Mouse (Mus musculus) heart, embryonic 12.5 days (tissue): ENCODE results near the gene Srsf1. TPM values are rescaled to one million over a fixed set of nuclear protein-coding genes. Genes with fewer than 3 reads are reported as not detected.

Source experiments
- ATAC-seq: fragments of 200-750 bp; cut with Nextera tagmentation; 2 replicates; pipeline ENCODE4 v1.8.0; 2017; ENCODE audit warnings: moderate TSS enrichment, moderate library complexity; ENCODE audit not compliant: insufficient number of reproducible peaks, low FRiP score
- H3K27ac ChIP-seq: fragments of 300-500 bp; sonication (generic); 2 replicates; pipeline ENCODE4 v1.5.1; 2016; ENCODE audit warnings: mild to moderate bottlenecking, moderate library complexity; ENCODE audit not compliant: poor library complexity, severe bottlenecking
- H3K27me3 ChIP-seq: fragments of 300-500 bp; sonication (generic); replicated peaks from 2 replicates; pipeline ENCODE4 v1.6.1; 2016; ENCODE audit warnings: mild to moderate bottlenecking, moderate library complexity
- H3K36me3 ChIP-seq: fragments of 300-500 bp; sonication (generic); 2 replicates; pipeline ENCODE4 v1.6.1; 2016; ENCODE audit warnings: mild to moderate bottlenecking, moderate library complexity
- H3K4me1 ChIP-seq: fragments of 300-500 bp; sonication (generic); replicated peaks from 2 replicates; pipeline ENCODE4 v1.6.1; 2016; ENCODE audit warnings: mild to moderate bottlenecking
- H3K4me2 ChIP-seq: fragments of 300-500 bp; sonication (generic); 2 replicates; pipeline ENCODE4 v1.6.1; 2016; ENCODE audit warnings: mild to moderate bottlenecking, moderate library complexity
- H3K4me3 ChIP-seq: fragments of 300-500 bp; sonication (generic); 2 replicates; pipeline ENCODE4 v1.5.1; 2016; ENCODE audit warnings: mild to moderate bottlenecking
- H3K9ac ChIP-seq: fragments of 300-500 bp; sonication (generic); 2 replicates; pipeline ENCODE4 v1.6.1; 2016; ENCODE audit warnings: mild to moderate bottlenecking, moderate library complexity
- H3K9me3 ChIP-seq: fragments of 300-500 bp; sonication (generic); replicated peaks from 2 replicates; pipeline ENCODE4 v1.6.1; 2016; ENCODE audit warnings: mild to moderate bottlenecking, moderate library complexity
- WGBS: fragments of 180-500 bp; shearing (Covaris S2); methylation state at CpG from one replicate; pipeline ENCODE4 v1.1.7; 2016; 5-methylcytosine and 5-hydroxymethylcytosine counted together
- polyA plus RNA-seq: library from polyadenylated mRNA; unstranded; fragments of >200 nt; fragmentation: Nextera tagmentation; extraction: Ambion mirVana; gene quantifications from 2 replicates; pipeline ENCODE4 v1.2.1, GENCODE M21; 2016

Gene Srsf1
- 254 and 260 TPM in 2 replicates for polyA plus RNA-seq

DNA sequence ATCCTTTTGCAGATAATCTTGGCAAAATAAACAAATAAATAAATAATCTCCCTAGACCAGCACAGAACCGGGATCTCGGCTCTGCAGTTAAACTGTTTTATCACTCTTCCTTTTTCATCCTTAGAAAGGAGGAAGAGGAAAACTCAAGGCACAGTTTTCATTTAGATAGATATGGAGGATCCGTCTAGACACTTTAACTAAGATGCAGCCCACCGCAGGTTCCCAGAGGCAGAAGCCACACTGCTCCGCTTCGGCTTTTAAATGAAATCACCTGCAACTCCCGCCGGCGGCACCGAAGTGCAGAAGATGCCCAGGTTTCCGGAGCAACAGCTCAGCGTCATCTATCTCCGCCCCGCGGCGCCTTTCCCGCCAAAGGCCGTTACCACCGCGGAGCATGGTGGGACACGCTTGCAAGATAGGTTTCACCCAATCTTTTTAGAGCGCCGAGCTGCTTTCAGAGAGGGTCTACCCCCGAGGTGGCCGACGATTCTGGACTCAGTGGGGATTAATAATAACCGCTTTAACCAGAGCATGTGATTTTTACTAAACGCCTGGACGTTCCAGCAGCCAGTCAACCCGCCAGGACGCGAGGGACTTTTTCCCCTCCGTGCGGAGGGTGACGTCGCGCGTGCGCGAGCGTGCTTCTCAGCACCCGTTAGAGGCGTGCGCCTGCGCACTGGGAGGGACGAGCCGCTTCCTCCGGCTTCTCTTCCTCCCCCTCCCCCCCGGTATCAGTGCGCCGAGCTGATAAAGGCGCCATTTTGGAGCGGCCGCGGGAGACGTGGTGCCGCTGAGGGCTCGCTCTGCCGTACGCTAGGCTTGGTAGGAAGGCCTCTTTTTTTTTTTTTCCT is at the start of gene Srsf1:
Gene Srsf1 (plus strand): TSS at position 430 of the 851 bp plus-strand sequence.
- WGBS = under 1% methylated on average over 54 of the region's 60 CpGs
- peak; percentile 94 for ATAC-seq
- Histone ChIP-seq H3K4me2 (peak within 1 kb of the TSS; percentile 94), H3K9ac (peak within 1 kb of the TSS; percentile 99), H3K27ac (peak within 1 kb of the TSS; percentile 100), H3K4me1 (peaks cover 22% of the 10 kb centered on the region), H3K36me3 (peaks cover 26% of the 10 kb centered on the region), H3K27me3 (no peaks in the 10 kb centered on the region), H3K9me3 (no peaks in the 10 kb centered on the region), H3K4me3 (peak within 1 kb of the TSS; percentile 94)

DNA sequence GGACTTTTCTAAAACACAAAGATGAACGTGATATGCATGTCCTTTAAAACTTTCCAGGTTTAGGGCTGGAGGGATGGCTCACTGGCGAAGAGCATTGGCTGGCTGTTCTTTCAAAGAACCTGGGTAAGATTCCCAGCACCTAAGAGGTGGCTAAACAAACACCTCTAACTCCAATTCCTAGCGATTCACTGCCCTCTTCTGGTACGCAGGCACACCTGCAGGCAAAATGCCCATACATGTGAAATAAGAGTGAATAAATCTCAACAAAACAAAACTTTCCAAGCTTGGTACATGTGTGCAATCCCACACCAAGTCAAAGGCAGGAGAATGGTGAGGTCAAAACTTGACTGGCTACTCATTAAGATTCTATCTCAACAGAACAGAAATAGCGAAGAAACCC is 47.4 kb upstream of the Srsf1 start:
- Histone ChIP-seq H3K9me3 (0 out of 2 replicates have a peak, but pooled peaks cover 4% of the 10 kb centered on the region), H3K36me3 (no peaks in the 10 kb centered on the region), H3K27ac (no peak overlapping the region), H3K9ac (no peak overlapping the region), H3K4me1 (peaks cover 4% of the 10 kb centered on the region; the same call in 1 of the 2 replicates), H3K4me2 (no peak overlapping the region), H3K27me3 (no peaks in the 10 kb centered on the region), H3K4me3 (no peak overlapping the region)
- WGBS = 85% methylated on average over 5 of the region's 5 CpGs
- no peak for ATAC-seq

DNA sequence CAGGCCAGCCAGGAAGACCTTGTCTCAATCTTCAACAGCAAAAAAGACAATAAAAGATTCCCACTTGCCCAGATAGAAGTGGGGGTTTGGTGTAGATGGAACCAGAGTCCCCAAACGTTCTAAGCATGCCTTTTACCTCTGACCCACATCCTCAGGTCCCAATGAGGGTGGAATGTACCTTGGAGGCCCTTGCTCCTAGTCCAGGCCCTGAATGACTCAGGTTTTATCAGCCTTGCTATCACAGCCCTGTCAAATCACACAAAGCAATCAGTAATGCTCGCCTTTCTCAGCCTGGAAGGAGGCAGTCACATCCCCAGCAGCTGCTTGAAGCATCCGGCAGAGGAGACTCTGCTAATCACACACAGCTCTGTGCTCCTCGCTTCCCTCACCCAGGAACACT is 44.4 kb upstream of the Srsf1 start:
- 27% methylated on average over 4 of the region's 4 CpGs for WGBS

DNA sequence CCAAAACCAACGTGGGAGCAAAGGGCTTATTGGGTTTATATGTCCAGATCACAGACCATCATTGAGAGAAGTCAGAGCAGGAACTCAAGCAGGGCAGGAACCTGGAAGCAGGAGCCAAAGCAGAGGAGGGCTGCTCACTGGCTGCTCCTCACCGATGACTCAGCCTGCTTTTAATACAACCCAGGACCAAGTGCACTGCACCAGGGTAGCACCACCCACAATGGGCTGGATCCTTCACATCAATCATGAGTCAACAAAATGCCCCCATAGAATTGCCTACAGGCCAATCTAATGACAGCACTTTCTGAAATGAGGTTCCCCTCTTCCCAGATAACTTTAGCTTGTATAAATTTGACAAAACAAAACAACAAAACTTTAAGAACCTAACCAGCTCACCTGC is 43.0 kb upstream of the Srsf1 start:
- WGBS = 50% methylated on average over 2 of the region's 2 CpGs
- Histone ChIP-seq H3K27me3 (no peaks in the 10 kb centered on the region), H3K4me3 (no peak overlapping the region), H3K9me3 (0 out of 2 replicates have a peak, but pooled peaks cover 9% of the 10 kb centered on the region), H3K4me1 (peaks cover 11% of the 10 kb centered on the region), H3K4me2 (no peak overlapping the region), H3K27ac (no peak overlapping the region), H3K9ac (no peak overlapping the region), H3K36me3 (no peaks in the 10 kb centered on the region)
- ATAC-seq = no peak

More for the DNA sequence above, 44.4 kb upstream of the Srsf1 start:
- Histone ChIP-seq H3K36me3 (no peaks in the 10 kb centered on the region), H3K27me3 (no peaks in the 10 kb centered on the region), H3K4me3 (no peak overlapping the region), H3K9me3 (0 out of 2 replicates have a peak, but pooled peaks cover 9% of the 10 kb centered on the region), H3K4me2 (no peak overlapping the region), H3K4me1 (peaks cover 4% of the 10 kb centered on the region; the same call in 1 of the 2 replicates), H3K27ac (no peak overlapping the region), H3K9ac (no peak overlapping the region)
- no peak for ATAC-seq

DNA sequence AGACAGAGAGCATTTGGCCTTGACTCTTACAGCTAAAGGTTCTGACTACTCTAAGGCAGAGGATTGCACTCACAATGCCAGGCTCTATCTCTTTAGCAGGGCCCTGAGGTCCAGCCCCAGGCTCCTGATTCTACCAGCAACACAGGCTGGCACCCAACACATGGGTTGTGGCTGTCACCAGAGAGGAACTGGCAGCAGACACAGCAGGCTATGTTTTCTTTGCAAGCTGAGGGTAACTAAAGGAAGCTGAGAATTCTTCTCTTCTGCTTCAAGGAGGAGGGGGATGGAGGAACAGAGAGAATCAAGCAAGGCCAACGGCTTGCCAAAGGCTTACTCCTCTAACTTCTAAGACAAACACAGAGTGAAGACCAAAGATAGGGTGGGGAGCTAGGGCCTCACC is 38.5 kb upstream of the Srsf1 start:
- no peak for ATAC-seq
- no peaks in the 10 kb centered on the region for H3K27me3 ChIP-seq
- 20% methylated on average over 1 of the region's 1 CpGs for WGBS

DNA sequence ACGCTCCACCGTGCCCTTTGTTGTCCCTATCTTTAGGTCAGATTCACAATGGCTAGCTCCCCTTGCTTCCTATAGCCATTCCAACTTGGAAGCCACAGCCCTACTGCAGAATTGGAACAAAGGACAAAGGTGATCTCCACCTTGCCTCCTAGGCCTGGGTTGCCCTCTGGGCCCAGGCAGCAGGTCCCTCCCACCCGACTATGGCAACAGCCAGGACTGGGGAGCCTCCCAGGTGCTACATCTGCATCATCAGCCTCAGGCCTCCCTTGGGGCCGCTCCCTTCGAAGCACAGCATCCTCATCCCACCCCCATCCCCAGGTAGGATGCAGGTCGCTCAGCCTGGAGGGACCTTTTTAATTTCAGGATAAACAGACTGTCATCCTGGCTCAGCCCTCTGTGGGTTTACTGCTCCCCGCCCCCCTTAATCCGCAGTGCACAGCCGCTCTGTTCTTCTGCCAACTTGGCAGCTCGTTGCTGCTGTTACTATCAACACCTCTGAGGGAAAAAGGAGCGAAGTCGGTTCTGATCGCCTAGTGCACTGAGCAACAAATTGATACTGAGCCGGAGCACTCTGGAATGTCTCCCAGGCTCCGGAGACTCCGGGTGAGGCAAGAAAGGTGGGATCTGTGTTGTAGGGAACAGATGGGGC is 37.5 kb upstream of the Srsf1 start:
- Histone ChIP-seq H3K4me2 (peak overlapping the region; percentile 59), H3K9ac (no peak overlapping the region), H3K27me3 (no peaks in the 10 kb centered on the region), H3K4me3 (peak overlapping the region; percentile 8), H3K9me3 (0 out of 2 replicates have a peak, but pooled peaks cover 5% of the 10 kb centered on the region), H3K4me1 (peaks cover 32% of the 10 kb centered on the region), H3K36me3 (no peaks in the 10 kb centered on the region), H3K27ac (no peak overlapping the region)
- ATAC-seq = no peak
- WGBS = 15% methylated on average over 16 of the region's 16 CpGs

More for the DNA sequence above, 38.5 kb upstream of the Srsf1 start:
- Histone ChIP-seq H3K4me1 (peaks cover 32% of the 10 kb centered on the region), H3K4me2 (no peak overlapping the region), H3K9me3 (0 out of 2 replicates have a peak, but pooled peaks cover 5% of the 10 kb centered on the region), H3K9ac (no peak overlapping the region), H3K27ac (no peak overlapping the region), H3K36me3 (no peaks in the 10 kb centered on the region), H3K4me3 (no peak overlapping the region)

DNA sequence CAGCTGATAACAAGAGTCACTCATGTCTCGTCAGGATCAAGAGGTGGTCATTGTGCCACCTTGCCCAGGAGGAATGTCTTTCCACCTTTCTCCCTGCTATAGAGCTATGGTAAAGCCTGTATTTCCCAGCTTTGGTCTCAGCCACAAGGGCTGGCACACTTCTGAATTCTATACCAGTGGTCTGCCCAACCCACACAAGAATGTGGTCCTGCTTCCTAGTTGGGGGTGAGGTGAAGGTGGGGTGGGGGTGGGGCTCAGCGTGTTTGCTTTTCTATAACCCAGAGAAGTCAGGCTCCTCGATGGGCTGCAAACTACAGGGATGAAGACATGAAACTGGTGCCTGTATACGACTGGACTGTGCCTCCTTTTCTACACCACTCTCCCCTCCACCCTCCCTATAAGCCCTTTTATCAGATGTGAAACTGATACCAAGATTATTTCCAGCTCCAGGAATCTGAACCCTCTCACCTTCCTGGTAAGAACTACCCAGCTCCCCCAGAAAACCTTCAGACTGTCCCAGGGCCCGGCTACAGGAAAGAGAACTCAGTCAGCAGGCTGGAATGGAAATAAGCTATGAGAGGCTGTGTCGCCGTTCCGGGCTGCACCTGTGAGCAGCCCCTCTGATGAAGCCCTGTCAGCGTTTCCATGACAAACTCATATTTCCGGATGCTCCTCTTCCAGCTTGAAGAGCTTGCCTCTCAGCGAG is 35.8 kb upstream of the Srsf1 start:
- Histone ChIP-seq H3K9ac (peak overlapping the region; percentile 29; the same call in 1 of the 2 replicates), H3K27me3 (no peaks in the 10 kb centered on the region), H3K27ac (no peak overlapping the region), H3K36me3 (no peaks in the 10 kb centered on the region), H3K4me1 (peaks cover 32% of the 10 kb centered on the region), H3K9me3 (no peaks in the 10 kb centered on the region), H3K4me3 (no peak overlapping the region), H3K4me2 (no peak overlapping the region)
- WGBS = 64% methylated on average over 11 of the region's 11 CpGs
- no peak for ATAC-seq

DNA sequence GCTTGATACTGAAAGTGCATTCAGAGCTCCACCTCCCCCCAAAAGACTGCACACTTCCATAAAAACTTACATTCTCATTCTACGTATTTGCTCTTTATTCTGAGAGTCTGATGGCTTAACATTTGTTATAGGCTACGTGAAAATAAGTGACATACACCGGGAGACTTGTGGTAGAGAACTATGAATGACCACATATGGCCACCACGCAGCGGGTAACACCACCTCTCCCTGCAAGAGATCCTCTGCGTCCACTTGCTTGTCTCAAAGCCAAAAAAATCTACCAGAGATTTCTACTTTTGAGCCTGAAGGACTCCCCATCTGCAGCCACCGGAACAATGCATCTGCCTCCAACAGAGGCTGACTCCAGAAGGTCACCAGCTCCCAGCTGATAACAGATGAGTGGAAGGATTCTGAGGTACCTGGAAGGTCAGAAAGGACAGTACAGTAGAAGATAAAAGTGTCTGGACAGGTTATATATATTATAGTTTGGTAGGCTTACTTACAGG is 35.2 kb upstream of the Srsf1 start:
- Histone ChIP-seq H3K27ac (no peak overlapping the region), H3K4me2 (no peak overlapping the region), H3K4me3 (no peak overlapping the region), H3K9me3 (no peaks in the 10 kb centered on the region), H3K9ac (0 out of 2 replicates have a peak overlapping the region, but pooled peaks have one; percentile 29), H3K4me1 (peaks cover 32% of the 10 kb centered on the region), H3K36me3 (no peaks in the 10 kb centered on the region), H3K27me3 (no peaks in the 10 kb centered on the region)
- no peak for ATAC-seq
- 71% methylated on average over 7 of the region's 7 CpGs for WGBS

DNA sequence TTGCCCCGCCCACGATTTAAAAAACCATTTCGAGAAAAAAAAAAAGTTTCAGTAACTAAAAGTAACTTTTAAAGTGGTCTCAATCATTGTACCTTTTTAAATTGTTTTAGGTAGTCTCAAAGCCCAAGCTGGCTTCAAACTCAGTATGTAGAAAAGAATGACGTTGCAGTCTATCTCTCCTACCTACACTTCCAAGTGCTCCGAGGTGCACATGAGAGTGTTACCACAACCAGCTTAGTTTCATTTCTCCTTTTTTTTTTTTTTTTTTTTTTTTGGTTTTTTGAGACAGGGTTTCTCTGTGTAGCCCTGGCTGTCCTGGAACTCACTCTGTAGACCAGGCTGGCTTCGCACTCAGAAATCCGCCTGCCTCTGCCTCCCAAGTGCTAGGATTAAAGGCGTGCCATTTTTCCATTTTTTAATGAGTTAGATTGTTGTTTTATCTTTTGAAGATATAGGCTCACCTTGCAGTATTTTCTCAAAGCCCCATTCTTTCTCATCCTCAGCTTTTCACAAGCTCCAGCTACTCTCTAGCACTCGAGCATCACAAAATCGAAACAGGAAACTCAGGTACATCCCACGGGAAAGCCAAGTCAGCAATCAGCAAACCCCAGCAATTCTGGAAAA is 34.4 kb upstream of the Srsf1 start:
- 87% methylated on average over 11 of the region's 11 CpGs for WGBS
- H3K27me3 ChIP-seq = no peaks in the 10 kb centered on the region
- H3K27ac ChIP-seq = no peak overlapping the region
- no peak overlapping the region for H3K4me3 ChIP-seq
- H3K4me1 ChIP-seq = peaks cover 32% of the 10 kb centered on the region
- no peak overlapping the region for H3K4me2 ChIP-seq
- ATAC-seq = no peak
- no peaks in the 10 kb centered on the region for H3K36me3 ChIP-seq
- H3K9me3 ChIP-seq = no peaks in the 10 kb centered on the region
- H3K9ac ChIP-seq = no peak overlapping the region

DNA sequence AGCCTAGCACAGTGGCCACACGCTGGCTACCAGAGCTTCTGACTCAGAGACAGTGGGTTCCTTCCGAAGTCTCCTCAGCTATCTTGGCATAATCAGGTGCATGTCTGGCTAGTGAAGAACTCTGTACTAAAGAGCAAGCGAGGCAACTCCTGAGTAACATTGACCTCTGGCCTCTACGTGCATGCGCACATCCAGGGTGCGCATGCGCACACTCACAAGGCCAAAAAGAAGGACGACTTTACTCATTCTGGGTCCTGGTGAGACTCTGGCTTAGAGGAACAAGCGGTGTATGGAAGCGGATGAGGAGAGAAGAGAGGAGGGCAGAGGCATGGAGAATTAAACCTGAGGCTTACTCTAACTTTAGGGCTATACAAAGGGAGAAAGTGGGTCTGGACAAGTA is 33.5 kb upstream of the Srsf1 start:
- no peak overlapping the region for H3K4me2 ChIP-seq
- ATAC-seq = no peak
- WGBS = 87% methylated on average over 10 of the region's 10 CpGs

More for the DNA sequence above, 33.5 kb upstream of the Srsf1 start:
- Histone ChIP-seq H3K4me1 (peaks cover 30% of the 10 kb centered on the region), H3K9ac (no peak overlapping the region), H3K27me3 (no peaks in the 10 kb centered on the region), H3K9me3 (no peaks in the 10 kb centered on the region), H3K4me3 (no peak overlapping the region), H3K27ac (no peak overlapping the region), H3K36me3 (no peaks in the 10 kb centered on the region)
